In genomic region chr6:36990186-36990585, GRCm38 (mm10) we compare ENCODE assay signal across 22 mouse cellular contexts.
"Had no signal": no experiment of that assay in that cellular context is flagged by ENCODE, and none has a peak within 500 bp of the region (broad histone marks: within the 10 kb centered on the region; RNA-seq: fewer than 3 reads in every experiment).

No protein-coding gene starts in this region.

- H3K36me3 ChIP-seq: kidney, embryonic 15.5 days; limb, embryonic 12.5 days; limb, embryonic 15.5 days; liver, embryonic 12.5 days; liver, embryonic 15.5 days; midbrain, embryonic 12.5 days; midbrain, embryonic 15.5 days; neural tube, embryonic 12.5 days; neural tube, embryonic 15.5 days had no signal

- H3K4me2 ChIP-seq: kidney, embryonic 15.5 days; limb, embryonic 12.5 days; limb, embryonic 15.5 days; liver, embryonic 12.5 days; liver, embryonic 15.5 days; midbrain, embryonic 12.5 days; midbrain, embryonic 15.5 days; neural tube, embryonic 12.5 days; neural tube, embryonic 15.5 days had no signal

- H3K27ac ChIP-seq: kidney, embryonic 15.5 days; limb, embryonic 12.5 days; limb, embryonic 15.5 days; liver, embryonic 12.5 days; liver, embryonic 15.5 days; macrophage; midbrain, embryonic 12.5 days; midbrain, embryonic 15.5 days; neural tube, embryonic 12.5 days; neural tube, embryonic 15.5 days; stomach, postnatal 0 days had no signal

- H3K4me3 ChIP-seq: kidney, embryonic 15.5 days; limb, embryonic 12.5 days; limb, embryonic 15.5 days; liver, embryonic 12.5 days; liver, embryonic 15.5 days; midbrain, embryonic 12.5 days; midbrain, embryonic 15.5 days; neural tube, embryonic 12.5 days; neural tube, embryonic 15.5 days had no signal

- H3K9ac ChIP-seq: kidney, embryonic 15.5 days; limb, embryonic 12.5 days; limb, embryonic 15.5 days; liver, embryonic 12.5 days; liver, embryonic 15.5 days; midbrain, embryonic 12.5 days; midbrain, embryonic 15.5 days; neural tube, embryonic 12.5 days; neural tube, embryonic 15.5 days had no signal

- H3K4me1 ChIP-seq: kidney, embryonic 15.5 days; limb, embryonic 12.5 days; liver, embryonic 12.5 days; liver, embryonic 15.5 days; midbrain, embryonic 12.5 days; midbrain, embryonic 15.5 days; neural tube, embryonic 12.5 days; neural tube, embryonic 15.5 days had no signal

- ATAC-seq: liver, embryonic 12.5 days; midbrain, embryonic 15.5 days had no signal

- H3K9me3 ChIP-seq: kidney, embryonic 15.5 days; limb, embryonic 12.5 days; limb, embryonic 15.5 days; liver, embryonic 12.5 days; liver, embryonic 15.5 days; midbrain, embryonic 12.5 days; midbrain, embryonic 15.5 days; neural tube, embryonic 12.5 days; neural tube, embryonic 15.5 days had no signal

- H3K27me3 ChIP-seq: limb, embryonic 12.5 days; limb, embryonic 15.5 days; liver, embryonic 12.5 days; liver, embryonic 15.5 days; midbrain, embryonic 12.5 days; midbrain, embryonic 15.5 days; neural tube, embryonic 12.5 days; neural tube, embryonic 15.5 days had no signal

- DNase-seq: kidney, adult 11 months; kidney, adult 8-10 months; kidney, postnatal 10 days; kidney, postnatal 36 days; left cerebral cortex, postnatal 4 days; lung, adult 18-20 months; right cerebral cortex, adult 18-20 months; right cerebral cortex, postnatal 14 days; right cerebral cortex, postnatal 4 days; thymus, adult 2 months; thymus, postnatal 25 days had no signal
